ENCODE assay signal across 11 mouse cellular contexts in genomic region chr5:149277529-149277928, GRCm38 (mm10).
"Had no signal": no experiment of that assay in that cellular context is flagged by ENCODE, and none has a peak within 500 bp of the region (broad histone marks: within the 10 kb centered on the region; RNA-seq: fewer than 3 reads in every experiment).

No protein-coding gene starts in this region.

- H3K36me3 ChIP-seq: neural tube, embryonic 13.5 days had no signal

- ATAC-seq: intestine, postnatal 0 days; liver, postnatal 0 days; lung, postnatal 0 days had no signal

- DNase-seq: kidney, adult 2 months; kidney, postnatal 25 days; layer of hippocampus, adult 9-11 months; liver, postnatal 0 days; lung, embryonic 14.5 days; midbrain, embryonic 14.5 days had no signal

- H3K4me3 ChIP-seq: layer of hippocampus, adult 2 months; neural tube, embryonic 13.5 days had no signal

- H3K27me3 ChIP-seq: neural tube, embryonic 13.5 days had no signal

- H3K4me2 ChIP-seq: lung, embryonic 14.5 days; midbrain, embryonic 11.5 days; neural tube, embryonic 13.5 days had no signal
